Mouse (Mus musculus) CH12.LX (cell line): ENCODE results near the gene Mamdc2.

Source experiments
- CHD2 ChIP-seq: IDR thresholded peaks from 2 replicates; pipeline ENCODE4 v1.6.1; 2011; ENCODE audit warnings: low read length, improper control_type of control experiment
- CTCF ChIP-seq, 2 experiments: IDR thresholded peaks in 1 of 2; conservative IDR thresholded peaks in 1 of 2; 2 replicates each; pipeline ENCODE4 v1.5.1; 2011 to 2012; ENCODE audit warnings: low read depth in 2 of 2, low read length in 2 of 2, improper control_type of control experiment in 1 of 2, inconsistent platforms in 1 of 2, mild to moderate bottlenecking in 1 of 2, moderate library complexity in 1 of 2
- IRF4 ChIP-seq: IDR thresholded peaks from 2 replicates; pipeline ENCODE4 v1.6.1; 2014; ENCODE audit warnings: low read depth, mild to moderate bottlenecking, inconsistent platforms, low read length, improper control_type of control experiment
- POLR2A ChIP-seq: IDR thresholded peaks from 2 replicates; pipeline ENCODE4 v1.6.1; 2011; ENCODE audit warnings: low read depth, mild to moderate bottlenecking, improper control_type of control experiment, low read length

GRCm38 (mm10) chr19:23478895-23479596, 30.8 kb upstream of the Mamdc2 start:
- no peak for TF ChIP-seq POLR2A
- TF ChIP-seq IRF4 = no peak
- TF ChIP-seq CHD2 = no peak
- peak in 1 of 2 experiments; percentile 61; a peak in 3 of 4 replicates for TF ChIP-seq CTCF (conservative IDR thresholded peaks at IDR 0.05 in 1 of 2, IDR thresholded peaks at IDR 0.05 in 1 of 2; ENCODE audit: low read depth in 2 of 2, low read length in 2 of 2)
